Mouse (Mus musculus) right cerebral cortex, adult 2 months (tissue): ENCODE measurements around the gene Dcaf11.

ENCODE experiments used
- DNase-seq, 2 experiments: peaks; one replicate each; pipeline ENCODE4 v3.0.0; 2021 to 2022; ENCODE audit warnings: low spot score in 2 of 2

Gene Dcaf11

GRCm38 (mm10) chr14:55616844-55617243, 57.0 kb downstream of the Dcaf11 start:
- DNase-seq: no peak

- no peak for DNase-seq
These were observed 58.0 kb downstream of the Dcaf11 start, which contains the start of gene Rec8 for GRCm38 (mm10) chr14:55617822-55618221. TSS of gene Rec8 (plus strand) at chr14:55618037.

- no peak for DNase-seq
These were observed 58.8 kb downstream of the Dcaf11 start for GRCm38 (mm10) chr14:55618486-55619195.
